Mouse (Mus musculus) ES-Bruce4 (cell line): ENCODE measurements around the gene Tekt5.

Source experiments
- CTCF ChIP-seq: IDR thresholded peaks from one replicate; pipeline ENCODE4 v1.8.1; 2011; ENCODE audit warnings: low read depth, low read length
- POLR2A ChIP-seq: IDR thresholded peaks from one replicate; pipeline ENCODE4 v1.8.1; 2011; ENCODE audit warnings: low read length; ENCODE audit not compliant: insufficient read depth

DNA sequence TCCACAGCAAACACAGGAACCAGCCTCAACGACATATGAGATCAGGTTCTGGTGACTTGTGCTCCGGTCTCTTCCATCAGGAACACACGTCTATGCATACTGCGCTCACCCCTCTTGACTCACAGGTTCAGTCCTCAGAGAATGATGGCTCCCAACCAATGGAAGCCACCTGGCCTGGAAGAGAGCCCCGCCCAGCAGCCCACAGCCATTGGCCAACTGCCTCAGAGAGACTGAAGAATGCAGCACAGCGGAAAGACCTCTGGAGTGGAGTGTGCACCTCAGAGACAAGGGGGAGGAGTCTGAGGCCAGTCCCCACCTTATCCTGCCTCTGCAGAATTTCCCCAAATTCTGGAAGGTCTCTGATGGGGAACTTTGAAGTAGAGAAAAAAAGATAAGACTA, 36.0 kb downstream of the Tekt5 start:
- no peak for TF ChIP-seq CTCF
- no peak for TF ChIP-seq POLR2A
